Mouse (Mus musculus) naive thymus-derived CD4-positive, alpha-beta T cell, adult 2 months (primary cell): Measurements from ENCODE around the gene Ppp4r1.
A peak's percentile ranks its signal among the peaks of the same experiment; 100 is the strongest.

ENCODE experiments used
- DNase-seq: peaks from one replicate; pipeline ENCODE4 v3.0.0-alpha.2; 2011; ENCODE audit warnings: low read depth

The Ppp4r1 gene

DNA sequence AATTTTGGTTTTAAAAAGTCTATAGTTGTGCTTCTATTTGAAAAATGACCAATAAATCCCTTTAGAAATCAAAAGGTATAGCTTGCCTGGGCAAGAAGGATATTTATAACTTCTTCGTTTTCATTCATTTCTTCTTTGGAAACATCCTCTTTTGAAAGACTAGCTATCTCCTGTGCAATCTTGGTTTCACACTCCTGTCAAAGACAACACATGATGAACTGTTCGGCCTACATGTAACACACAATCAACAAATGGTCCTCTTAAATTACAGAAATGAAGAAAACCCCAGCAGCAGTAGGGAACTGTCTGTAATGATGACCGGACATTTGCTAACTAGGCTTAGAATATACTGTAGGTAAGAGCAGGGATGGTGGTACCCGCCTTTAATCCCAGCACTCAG, 71.6 kb downstream of the Ppp4r1 start:
- no peak for DNase-seq

DNA sequence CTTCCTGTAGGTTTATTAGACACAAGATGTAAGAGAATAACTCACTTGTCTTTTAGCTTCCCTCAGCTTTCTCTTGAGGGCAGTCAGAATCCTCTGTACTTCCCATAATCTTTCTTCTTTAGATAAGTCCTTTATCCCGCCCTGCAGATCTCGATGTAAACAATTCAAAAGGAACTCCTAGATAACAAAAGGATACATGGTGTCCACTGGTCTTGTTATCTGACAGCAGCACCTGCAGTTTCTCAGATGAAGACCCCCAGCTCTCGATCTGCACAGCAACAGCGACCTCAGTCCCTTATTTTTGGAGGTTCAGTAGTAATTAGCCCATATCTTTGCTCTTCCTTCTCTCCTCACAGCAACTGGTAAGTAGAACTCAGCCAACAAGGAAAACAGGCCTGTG, 75.2 kb downstream of the Ppp4r1 start:
- DNase-seq = no peak

DNA sequence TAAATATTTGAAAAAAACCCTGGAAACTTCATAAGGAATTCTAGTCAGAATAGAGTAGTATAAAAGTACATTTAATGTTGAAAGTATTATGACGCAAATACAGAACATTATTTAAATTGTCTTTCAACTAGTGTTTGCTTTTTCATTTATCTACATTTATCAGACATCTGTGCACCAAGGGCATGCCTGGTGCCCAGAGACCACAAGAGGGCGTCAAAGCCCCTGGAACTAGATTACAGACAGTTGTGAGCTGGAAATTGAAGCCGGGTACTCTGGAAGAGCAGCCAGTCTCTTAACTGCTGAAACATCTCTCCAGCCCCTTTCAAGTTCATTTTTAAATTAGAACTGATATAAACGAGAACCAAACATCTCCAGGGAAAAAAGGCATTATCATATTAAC, 80.2 kb downstream of the Ppp4r1 start:
- DNase-seq = peak; percentile 66

DNA sequence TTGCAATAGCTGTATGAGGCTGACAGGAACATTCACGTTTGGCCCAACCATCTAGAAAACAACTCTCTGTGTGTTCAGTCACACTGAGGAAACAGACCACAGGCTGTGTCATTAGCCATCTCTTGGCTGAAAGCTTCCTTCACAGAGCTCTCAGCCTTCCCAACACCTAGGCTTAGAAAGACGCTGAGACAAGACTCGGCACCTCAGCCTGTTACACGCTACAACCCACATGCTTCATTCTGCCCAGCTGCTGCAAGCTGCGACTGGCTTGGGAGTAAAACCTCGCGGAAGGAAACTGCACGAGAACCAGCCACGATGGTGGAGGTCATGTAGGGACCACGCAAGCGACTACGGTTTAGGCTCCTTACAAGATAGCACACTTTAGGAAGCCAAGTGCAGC, 81.5 kb downstream of the Ppp4r1 start:
- DNase-seq = no peak

DNA sequence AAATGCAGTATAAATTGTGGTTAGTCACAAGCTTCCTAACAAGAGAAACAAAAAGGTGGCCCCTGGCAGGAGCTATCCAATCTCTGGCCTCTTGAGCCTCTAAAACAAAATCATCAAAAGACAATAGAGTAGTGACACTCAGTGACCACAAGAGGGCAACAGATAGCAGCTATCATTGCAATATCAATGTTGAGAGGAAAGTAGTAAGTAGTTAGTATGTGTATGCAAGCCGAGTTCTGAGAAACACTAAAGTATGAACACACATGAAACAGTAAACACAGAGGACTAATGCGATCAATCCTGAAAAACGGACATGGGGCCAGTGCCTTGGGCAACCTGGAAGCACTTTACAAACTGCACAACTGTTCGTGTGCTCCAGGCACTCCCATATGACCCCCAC, 82.4 kb downstream of the Ppp4r1 start:
- DNase-seq = peak; percentile 79

DNA sequence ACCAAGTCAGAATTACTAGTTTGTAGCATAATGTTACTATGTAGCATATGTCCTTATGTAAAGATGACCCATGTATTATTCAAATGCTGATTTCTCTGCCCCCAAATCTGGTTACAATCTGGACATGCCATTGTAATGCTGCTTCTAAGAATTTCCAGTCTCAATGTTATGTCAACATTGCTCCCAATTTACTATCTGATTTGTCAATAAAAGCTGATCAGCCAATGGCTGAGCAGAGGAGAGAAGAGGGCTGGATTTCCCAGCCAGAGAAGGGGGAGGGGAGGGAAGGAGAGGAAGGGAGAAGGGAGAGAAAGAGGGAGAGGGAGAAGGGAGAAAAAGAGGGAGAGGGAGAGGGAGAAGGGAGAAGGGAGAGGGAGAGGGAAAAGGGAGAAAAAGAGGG, 82.9 kb downstream of the Ppp4r1 start:
- DNase-seq = no peak

DNA sequence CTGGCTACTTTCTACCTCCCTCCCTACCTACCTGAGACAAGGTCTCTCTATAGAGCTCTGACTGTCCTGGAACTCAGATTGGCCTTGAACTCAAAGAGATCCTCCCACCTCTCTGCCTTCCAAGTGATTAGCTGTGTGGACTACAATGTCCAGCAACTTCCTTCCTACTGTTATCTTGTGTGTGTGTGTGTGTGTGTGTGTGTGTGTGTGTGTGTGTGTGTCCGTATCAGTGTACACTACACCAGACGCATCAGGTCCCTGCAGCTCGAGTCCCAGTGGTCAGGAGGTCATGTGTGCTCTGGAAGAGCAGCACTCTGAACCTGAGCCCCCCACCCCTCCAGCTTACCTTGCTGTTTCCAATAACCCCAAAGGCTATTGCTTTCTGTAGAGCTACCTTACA, 83.8 kb downstream of the Ppp4r1 start:
- no peak for DNase-seq

DNA sequence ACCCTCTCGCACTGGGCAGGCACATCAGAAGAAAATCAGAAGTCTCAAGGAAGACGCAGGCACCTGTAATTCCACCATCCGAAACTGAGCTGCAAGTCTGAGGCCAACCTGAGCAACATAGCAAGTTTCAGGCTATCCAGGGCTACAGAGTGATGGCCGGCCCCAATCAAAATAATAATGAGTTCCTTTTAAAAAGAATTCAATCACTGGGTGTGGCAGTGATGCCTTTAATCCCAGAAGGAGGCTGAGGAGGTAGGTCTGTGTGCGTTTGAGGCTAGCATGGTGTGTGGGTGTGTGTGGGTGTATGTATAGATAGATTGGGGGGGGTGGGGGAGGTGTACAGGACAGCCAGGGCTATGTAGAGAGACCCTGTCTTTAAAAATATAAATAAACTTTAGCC, 85.6 kb downstream of the Ppp4r1 start:
- DNase-seq = no peak

DNA sequence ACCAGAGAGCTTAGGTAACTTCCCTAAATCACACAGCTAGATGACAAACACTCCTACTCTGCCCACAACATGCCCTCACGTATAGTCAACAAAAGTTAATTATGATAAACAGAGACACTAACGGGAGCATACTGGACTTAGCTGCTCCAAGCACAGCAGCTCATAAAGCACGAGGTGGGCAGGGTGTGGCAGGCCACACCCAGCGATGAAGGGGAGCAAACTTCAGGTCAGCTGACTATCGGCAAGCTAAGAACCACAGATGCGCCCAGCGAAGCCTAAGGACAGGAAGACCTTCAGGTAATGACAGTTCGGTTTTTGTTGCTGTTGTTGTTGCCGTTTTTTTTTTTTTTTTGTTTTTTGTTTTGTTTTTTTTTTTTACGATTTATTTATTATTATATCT, 87.3 kb downstream of the Ppp4r1 start:
- DNase-seq = no peak

DNA sequence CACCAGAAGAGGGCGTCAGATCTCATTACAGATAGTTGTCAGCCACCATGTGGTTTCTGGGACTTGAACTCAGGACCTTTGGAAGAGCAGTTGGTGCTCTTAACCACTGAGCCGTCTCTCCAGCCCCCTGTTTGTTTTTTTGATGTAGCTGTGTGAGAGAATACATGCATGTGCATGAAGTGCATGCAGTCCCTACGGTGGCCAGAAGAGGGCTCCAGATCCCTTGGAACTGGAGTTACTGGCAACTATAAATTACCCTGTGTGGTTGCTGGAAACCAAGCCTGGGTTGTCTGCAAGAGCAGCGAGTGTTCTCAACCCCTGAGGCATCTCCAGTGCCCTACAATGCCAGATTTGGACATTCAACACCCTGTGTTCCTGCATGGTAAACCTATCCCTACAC, 87.8 kb downstream of the Ppp4r1 start:
- DNase-seq = peak; percentile 93

DNA sequence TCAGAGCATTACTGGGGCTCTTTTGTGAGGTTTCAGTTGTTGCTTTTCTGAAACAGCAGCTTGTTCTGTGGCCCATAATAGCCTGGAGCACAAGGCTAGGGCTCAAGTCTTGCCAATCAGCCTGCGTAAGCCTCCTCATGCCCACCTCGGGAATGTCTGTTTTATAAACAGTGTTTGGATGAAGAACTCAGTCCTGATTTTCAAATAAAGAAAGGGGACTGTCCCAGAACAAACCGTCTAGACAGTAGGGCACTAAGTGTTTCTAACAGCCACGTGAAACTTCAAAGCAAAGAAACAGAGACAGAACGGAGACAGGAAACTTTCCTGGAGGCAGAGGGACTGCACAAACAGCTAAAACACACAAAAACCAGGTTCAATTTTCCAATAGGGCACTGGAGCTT, 89.3 kb downstream of the Ppp4r1 start:
- DNase-seq = peak; percentile 57

DNA sequence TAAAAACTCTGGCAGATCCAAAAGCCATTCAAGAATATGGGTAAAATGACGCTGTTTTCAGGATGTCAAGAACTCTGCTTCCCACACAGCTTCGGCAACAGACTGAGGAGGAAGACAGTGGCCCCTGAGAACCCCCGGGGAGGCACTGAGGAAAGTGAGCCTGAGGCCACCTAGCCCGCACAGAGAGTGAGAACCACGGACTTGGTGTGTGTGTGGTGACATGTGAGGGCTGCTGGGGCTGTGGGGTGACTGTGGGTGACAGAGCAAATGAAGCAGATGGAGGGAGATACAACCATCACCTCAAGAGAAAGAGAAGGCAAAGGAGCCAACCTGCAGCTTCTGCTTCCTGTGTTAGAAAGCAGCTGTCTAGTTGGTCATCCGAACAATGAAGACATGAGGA, 89.7 kb downstream of the Ppp4r1 start:
- no peak for DNase-seq

DNA sequence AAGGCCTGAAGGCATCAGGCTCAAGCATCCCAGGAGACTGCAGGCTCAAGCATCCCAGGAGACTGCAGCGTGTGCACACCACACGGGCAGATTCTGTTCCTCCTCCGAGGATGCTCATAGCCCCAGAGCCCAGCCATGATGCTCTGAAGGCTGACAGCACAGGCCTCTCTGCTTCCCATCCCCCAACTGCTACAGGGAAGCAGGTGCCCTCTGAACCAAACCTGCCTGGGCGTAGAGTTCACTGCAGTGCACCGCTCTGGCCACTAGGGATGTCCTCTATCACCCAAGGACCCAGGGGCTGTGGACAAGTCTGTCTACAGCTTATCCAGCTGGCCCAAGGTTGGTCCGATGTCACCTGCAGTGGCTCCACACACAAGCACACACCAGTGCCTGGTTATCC, 90.3 kb downstream of the Ppp4r1 start:
- peak; percentile 78 for DNase-seq

DNA sequence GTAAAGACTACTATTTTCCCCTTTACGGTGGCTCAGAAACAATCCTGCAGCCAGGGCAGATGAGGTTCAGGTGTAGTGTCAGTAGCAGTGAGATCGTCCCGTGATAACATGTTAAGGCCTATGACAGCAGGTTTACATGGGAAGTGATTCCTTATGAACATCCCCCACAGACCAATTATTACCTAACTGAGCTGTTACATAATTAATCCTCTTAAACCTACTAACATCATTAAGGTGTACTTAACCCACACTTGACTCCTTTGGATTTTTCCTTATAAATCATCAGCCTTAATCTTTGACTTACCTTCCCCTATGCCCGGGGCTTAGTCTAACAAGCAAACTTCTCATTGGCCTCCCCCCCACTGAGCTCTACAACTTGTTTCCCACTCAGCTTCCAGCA, 90.8 kb downstream of the Ppp4r1 start:
- DNase-seq = no peak

DNA sequence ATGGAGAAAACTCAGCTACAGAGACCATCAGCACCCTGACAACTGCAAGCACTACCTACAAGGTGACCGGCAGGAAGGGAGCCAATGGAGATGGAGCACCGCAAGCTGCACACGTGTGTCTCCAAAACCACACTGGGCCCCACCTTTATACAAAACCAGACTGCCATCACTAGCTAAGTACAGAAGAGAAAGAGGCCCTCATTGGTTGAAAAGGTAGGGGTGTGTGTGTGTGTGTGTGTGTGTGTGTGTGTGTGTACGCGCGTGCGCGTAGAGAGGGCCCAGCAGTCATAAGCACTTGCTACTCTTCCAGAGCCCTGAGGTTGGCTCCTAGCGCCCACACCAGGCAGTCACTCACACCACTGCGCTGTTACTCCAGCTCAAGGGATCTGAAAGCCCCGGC, 91.5 kb downstream of the Ppp4r1 start:
- DNase-seq = peak; percentile 72

DNA sequence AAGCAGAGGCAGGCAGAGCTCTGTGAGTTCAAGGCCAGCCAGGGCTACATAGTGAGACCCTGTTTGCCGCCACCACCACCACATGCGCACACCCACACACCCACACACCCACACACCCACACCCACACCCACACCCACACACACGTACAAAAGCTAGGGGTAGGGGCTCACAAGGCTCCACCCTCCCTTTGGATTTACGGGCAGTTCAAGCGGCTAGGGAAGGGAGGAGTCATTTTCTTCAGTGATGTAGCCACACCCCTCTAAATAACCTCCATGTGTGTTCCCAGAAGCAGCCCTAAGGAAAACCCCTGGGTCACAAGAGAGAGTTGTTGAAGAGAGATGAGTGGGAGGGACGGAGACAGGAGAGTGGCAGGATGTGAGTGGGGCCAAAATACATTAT, 94.7 kb downstream of the Ppp4r1 start:
- no peak for DNase-seq

DNA sequence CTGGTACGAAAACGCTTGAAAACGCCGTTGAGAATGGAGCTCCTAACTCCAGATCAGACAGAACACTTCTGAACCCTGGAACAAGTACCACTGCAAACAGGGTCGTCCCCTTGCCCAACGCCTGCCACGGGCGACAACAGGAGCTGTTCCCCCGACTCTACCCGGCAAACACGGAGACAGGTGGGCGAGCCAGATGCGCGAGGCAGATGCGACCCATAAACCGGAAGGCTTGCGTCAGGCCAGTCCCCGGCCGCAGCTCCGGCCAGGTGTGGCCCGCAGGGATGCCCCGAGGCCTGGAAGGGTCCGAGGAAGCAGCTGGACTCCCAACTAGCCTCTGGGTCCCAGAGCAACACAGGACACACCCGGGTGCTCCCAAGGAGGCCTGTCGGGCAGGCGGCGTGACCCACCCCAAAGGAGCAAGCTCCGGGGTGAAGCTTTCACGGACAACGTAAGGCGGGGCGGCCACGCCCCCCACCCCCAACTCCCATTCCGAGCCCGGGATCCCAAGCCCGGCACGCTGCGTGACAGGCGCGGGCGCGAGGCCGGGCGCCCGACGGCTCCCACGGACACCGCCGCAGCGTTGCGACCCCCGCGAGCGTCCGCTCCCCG, 101.8 kb downstream of the Ppp4r1 start:
- peak; percentile 44 for DNase-seq

DNA sequence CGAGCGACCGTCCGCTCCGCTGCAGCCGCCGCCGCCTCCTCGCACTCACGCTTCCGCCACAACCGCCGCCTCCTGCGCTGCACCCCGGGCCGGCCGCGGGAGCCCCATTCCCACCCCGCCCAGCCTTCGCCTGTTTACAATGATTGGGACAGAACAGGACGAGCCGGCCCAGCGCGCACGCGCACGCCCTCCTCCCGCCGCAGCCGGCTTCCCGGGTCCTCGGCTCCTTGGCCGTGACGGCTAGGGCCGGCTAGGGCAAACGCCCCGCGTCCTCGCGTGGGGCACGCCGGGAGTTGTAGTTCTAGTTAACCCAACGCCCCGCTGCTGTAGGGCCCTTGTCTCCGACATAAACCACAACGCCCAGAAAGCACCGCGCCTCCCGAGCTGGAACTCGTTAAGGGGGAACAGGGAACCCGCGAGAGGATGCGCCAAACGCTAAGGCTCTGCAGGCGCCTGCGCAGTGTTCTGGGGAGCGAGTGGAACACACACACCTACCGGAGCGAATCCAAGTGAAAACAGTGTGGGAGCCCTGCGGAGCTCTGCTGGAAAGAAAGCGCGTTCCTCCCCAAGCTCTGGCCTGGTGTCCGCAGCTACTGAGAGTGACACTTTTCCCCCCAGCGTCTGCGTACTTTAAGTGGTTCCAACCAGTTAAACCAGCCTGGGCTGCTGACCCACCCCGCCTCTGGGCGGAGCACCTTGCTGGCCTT, 102.5 kb downstream of the Ppp4r1 start:
- peak; percentile 98 for DNase-seq

DNA sequence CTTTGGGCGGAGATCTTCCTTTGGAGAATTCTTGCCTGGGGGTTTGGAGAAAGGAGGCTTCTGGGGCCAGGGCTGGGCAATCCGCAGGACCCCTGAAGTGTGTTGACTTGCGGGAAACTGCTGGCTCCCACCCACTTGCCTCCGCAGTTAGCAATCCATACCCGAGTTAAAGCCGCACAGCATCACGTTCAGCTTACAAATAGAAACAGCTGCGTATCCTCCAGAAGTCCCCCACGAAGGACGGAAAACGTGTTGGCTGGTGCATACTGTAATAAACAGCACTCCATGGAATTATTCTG, 103.0 kb downstream of the Ppp4r1 start:
- no peak for DNase-seq

DNA sequence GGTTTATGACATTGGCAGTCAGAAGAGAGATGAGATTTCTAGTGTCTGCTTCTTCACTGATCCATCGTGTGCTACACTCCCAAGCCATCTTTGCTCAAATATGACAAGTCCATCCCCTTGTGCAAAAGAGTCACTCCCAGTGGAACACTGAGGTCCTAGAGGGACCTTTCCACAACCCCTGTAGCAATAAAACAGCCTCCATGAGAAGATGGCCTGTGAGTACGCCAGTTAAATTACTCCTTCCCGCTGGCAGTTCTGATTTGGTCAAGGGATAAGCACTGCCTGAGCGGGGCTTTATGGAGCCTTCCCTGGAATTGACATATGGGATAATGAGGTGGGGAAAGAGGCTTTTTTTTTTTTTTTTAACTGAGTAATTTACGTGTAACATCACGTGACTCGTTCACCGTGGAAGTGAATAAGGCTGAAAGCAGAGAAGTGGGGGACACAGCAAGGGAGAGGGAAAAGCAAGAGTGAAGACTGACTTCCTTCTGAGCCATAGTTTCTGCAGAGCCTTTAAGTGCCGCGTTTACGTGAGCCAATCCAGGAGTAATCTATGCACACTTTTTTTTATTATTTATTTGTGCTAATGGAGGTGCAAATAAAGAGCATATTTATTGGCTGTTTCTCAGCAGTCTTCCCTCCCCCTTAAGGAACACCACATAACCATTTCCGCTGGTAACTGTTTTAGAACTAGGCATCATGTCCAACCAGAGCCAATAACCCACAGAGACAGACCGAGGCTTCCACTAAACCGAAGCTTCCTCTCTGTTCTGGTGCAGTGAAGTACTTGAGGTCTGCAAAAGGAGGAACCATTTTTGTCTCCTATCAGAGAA, 103.5 kb downstream of the Ppp4r1 start, which contains the start of gene Ralbp1:
Gene Ralbp1, minus strand, starts transcription at position 102 of the 833 bp plus-strand sequence.
- peak; percentile 56 for DNase-seq

DNA sequence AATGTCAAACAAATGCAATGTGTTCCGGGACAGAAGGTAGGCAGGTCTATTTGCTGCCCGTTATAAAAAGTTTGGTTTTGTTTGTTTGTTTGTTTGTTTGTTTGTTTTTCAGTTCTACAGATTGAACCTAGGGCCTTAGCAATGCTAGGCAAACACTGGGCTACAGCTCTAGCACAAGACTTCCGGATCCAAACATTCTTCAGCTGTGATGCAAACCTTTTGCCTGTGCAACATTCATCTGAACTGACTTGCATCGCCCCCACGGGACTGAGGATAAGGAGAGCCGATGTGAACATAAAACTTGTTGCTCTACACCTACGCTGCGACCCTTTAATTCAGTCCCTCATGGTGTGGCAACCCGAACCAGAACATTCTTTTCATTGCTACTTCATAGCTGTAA, 104.2 kb downstream of the Ppp4r1 start:
- no peak for DNase-seq

DNA sequence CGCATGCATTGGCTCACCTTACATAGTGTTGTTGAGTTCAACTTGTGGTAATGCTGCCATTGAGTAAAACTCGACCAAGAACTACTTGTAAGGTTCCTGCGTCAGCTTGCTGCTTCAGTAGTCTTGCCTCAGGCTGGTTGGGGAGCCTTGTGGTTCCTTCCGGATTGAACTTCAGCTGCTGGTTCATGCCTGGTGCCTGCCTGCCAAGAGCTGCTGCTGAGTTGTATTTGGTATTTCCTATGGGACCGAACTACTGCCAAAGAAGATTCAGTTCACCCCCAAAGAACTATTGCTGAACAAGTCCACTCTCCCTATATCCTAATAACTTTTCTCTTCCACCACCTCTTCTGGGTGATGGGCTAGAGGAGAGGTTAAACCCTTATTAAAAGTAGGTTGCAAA, 107.1 kb downstream of the Ppp4r1 start:
- DNase-seq = no peak
